Mouse (Mus musculus): ENCODE measurements at regions not wholly inside any gene's neighbourhood (a gene's known extent, or its start where the extent isn't known, plus 50 kb on each side); places are given as distances from the start of the nearest gene placed in this dataset.
"Not testable (repeated sequence)": the region's sequence is repeated elsewhere in the genome, so short reads cannot be mapped to it uniquely, and the experiment has no call there.

- DNase-seq (ENCODE audit: low spot score in 2 of 2), result peak in 1 of 2 experiments; percentile 11
Observed at GRCm38 (mm10) chr13:80611937-80612336, 271.2 kb upstream of the Arrdc3 start.

GRCm38 (mm10) chr13:80613167-80613883, 269.9 kb upstream of the Arrdc3 start:
- DNase-seq (ENCODE audit: low spot score in 2 of 2), result peak in 1 of 2 experiments; percentile 8

GRCm38 (mm10) chr13:80613884-80614247, 269.3 kb upstream of the Arrdc3 start:
- no peak for DNase-seq (ENCODE audit: low spot score in 2 of 2)

GRCm38 (mm10) chr13:80614971-80615370, 268.2 kb upstream of the Arrdc3 start:
- DNase-seq (ENCODE audit: low spot score in 2 of 2), result no peak

GRCm38 (mm10) chr13:80623005-80623404, 260.2 kb upstream of the Arrdc3 start:
- DNase-seq (ENCODE audit: low spot score in 2 of 2), result no peak

- DNase-seq (ENCODE audit: low spot score in 2 of 2), result no peak
Observed at GRCm38 (mm10) chr13:80641334-80641733, 241.8 kb upstream of the Arrdc3 start.

GRCm38 (mm10) chr13:80647578-80647977, 235.6 kb upstream of the Arrdc3 start:
- DNase-seq (ENCODE audit: low spot score in 2 of 2), result no peak

GRCm38 (mm10) chr13:80652967-80653539, 230.1 kb upstream of the Arrdc3 start:
- no peak for DNase-seq (ENCODE audit: low spot score in 2 of 2)

- no peak for DNase-seq (ENCODE audit: low spot score in 2 of 2)
Observed at GRCm38 (mm10) chr13:80666186-80666713, 216.9 kb upstream of the Arrdc3 start.

- DNase-seq (ENCODE audit: low spot score in 2 of 2), result no peak
Observed at GRCm38 (mm10) chr13:80689871-80690270, 193.3 kb upstream of the Arrdc3 start.

- DNase-seq (ENCODE audit: low spot score in 2 of 2), result no peak
Observed at GRCm38 (mm10) chr13:80690654-80691386, 192.4 kb upstream of the Arrdc3 start.

GRCm38 (mm10) chr13:80695549-80696150, 187.5 kb upstream of the Arrdc3 start:
- DNase-seq (ENCODE audit: low spot score in 2 of 2), result no peak

GRCm38 (mm10) chr13:80709531-80710306, 173.5 kb upstream of the Arrdc3 start:
- DNase-seq (ENCODE audit: low spot score in 2 of 2), result peak; percentile 10 to 19

GRCm38 (mm10) chr13:80719313-80719712, 163.9 kb upstream of the Arrdc3 start:
- DNase-seq (ENCODE audit: low spot score in 2 of 2), result no peak

GRCm38 (mm10) chr13:80723215-80724006, 159.8 kb upstream of the Arrdc3 start:
- DNase-seq (ENCODE audit: low spot score in 2 of 2), result no peak

GRCm38 (mm10) chr13:80729202-80729601, 154.0 kb upstream of the Arrdc3 start:
- no peak for DNase-seq (ENCODE audit: low spot score in 2 of 2)

GRCm38 (mm10) chr13:80745991-80746390, 137.2 kb upstream of the Arrdc3 start:
- no peak for DNase-seq (ENCODE audit: low spot score in 2 of 2)

- not testable (repeated sequence) for DNase-seq (ENCODE audit: low spot score in 2 of 2)
Observed at GRCm38 (mm10) chr13:80747022-80747421, 136.2 kb upstream of the Arrdc3 start.

Measured in left cerebral cortex, adult 8-10 months (tissue).